Comparison of ENCODE assay signal across 8 mouse cellular contexts in the genomic region with DNA sequence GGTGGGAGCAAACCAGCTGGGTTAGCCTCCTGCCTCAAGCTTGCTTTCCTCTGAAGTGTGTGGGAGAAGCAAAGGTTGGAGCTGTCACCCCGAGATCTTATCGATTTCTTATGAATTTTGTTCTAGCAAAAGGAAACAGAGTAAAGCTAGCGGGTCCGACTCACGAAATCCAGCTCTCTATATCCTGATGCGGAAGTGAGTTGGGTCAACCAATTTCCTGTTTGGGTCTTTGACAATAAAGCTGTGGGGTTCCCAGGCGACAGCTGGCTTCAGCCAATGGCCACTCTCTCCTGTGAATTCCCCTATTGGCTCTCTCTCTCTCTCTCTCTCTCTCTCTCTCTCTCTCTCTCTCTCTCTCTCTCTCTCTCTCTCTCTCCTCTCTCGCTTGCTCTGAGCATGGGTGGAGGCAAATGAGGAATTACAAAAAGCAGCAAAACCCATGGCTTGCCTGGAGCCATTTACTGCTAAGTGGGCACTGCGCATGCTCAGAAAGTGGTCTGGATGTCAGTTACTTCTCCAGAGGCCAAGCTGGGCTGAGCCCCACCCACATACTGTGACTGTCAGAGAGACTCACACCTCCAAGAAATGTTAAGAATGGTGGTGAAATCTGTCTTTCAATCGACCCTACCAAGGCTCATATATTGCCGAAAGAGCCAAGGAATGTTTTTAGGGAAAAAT.
A peak's percentile ranks its signal among the peaks of the same experiment; 100 is the strongest.
DNase-seq lines count a peak whose midpoint lies in the region; ATAC-seq lines count a peak whose summit lies in the region.

No protein-coding gene starts in this region.

- peaks cover 34% of the 10 kb centered on the region for H3K4me1 ChIP-seq in heart, embryonic 15.5 days (replicated peaks)
- H3K4me1 ChIP-seq in liver, embryonic 16.5 days (ENCODE audit: control insufficient read depth, low read depth, low read length): peaks cover 25% of the 10 kb centered on the region

- no peaks in the 10 kb centered on the region for H3K9me3 ChIP-seq in heart, embryonic 15.5 days (replicated peaks)
- H3K9me3 ChIP-seq in liver, embryonic 16.5 days (replicated peaks; ENCODE audit: control insufficient read depth, low read length): no peaks in the 10 kb centered on the region

- WGBS in heart, embryonic 15.5 days: 55% methylated on average over 11 of the region's 11 CpGs
- WGBS in liver, embryonic 16.5 days (ENCODE audit: insufficient replicate concordance): 32% methylated on average over 11 of the region's 11 CpGs

- H3K4me2 ChIP-seq in heart, embryonic 15.5 days: no peak overlapping the region
- H3K4me2 ChIP-seq in liver, embryonic 16.5 days (ENCODE audit: low read depth, low read length): peak overlapping the region; percentile 40

- H3K4me3 ChIP-seq in heart, embryonic 15.5 days: no peak overlapping the region
- no peak overlapping the region for H3K4me3 ChIP-seq in liver, embryonic 16.5 days (ENCODE audit: low read depth, low read length)

- peak; percentile 41 to 61 for DNase-seq in cerebellum, postnatal 14 days
- no peak for DNase-seq in cerebellum, postnatal 4 days (ENCODE audit: low spot score in 2 of 2)
- peak; percentile 82 for DNase-seq in CD4-positive helper T cell, adult 2 months (ENCODE audit: low read depth, low spot score)
- DNase-seq in spleen, postnatal 36 days (ENCODE audit: low spot score in 2 of 2): peak; percentile 43 to 56
- no peak for DNase-seq in ovary, postnatal 36 days (ENCODE audit: low spot score)
- no peak for DNase-seq in frontal cortex, postnatal 10 days (ENCODE audit: low spot score in 2 of 2)

- H3K27ac ChIP-seq in heart, embryonic 15.5 days: peak overlapping the region; percentile 63
- H3K27ac ChIP-seq in liver, embryonic 16.5 days (ENCODE audit: low read length): peak overlapping the region; percentile 54; the same call in 1 of the 2 replicates

- ATAC-seq in heart, embryonic 15.5 days (replicated peaks; ENCODE audit: insufficient number of reproducible peaks, insufficient read depth, low FRiP score, low read depth): no peak
- ATAC-seq in liver, embryonic 16.5 days (ENCODE audit: low read depth): no peak

- H3K27me3 ChIP-seq in heart, embryonic 15.5 days: no peaks in the 10 kb centered on the region
- no peaks in the 10 kb centered on the region for H3K27me3 ChIP-seq in liver, embryonic 16.5 days (ENCODE audit: control insufficient read depth, insufficient read depth, low read depth, low read length)

- H3K9ac ChIP-seq in heart, embryonic 15.5 days: no peak overlapping the region
- H3K9ac ChIP-seq in liver, embryonic 16.5 days (ENCODE audit: low read depth, low read length): no peak overlapping the region

- H3K36me3 ChIP-seq in heart, embryonic 15.5 days: no peaks in the 10 kb centered on the region
- no peaks in the 10 kb centered on the region for H3K36me3 ChIP-seq in liver, embryonic 16.5 days (ENCODE audit: control insufficient read depth, insufficient read depth)

Comparison
In these comparisons a context has a peak if more than half of its experiments do, and no peak if none do; other contexts are left out.
1. DNase-seq: peak in cerebellum, postnatal 14 days (2 of 2), CD4-positive helper T cell, adult 2 months (single experiment) and spleen, postnatal 36 days (2 of 2); none in cerebellum, postnatal 4 days (0 of 2), ovary, postnatal 36 days (single experiment) and frontal cortex, postnatal 10 days (0 of 2).